Mouse (Mus musculus): Measurements from ENCODE around the gene Slc39a13.

The Slc39a13 gene

GRCm38 (mm10) chr2:91070076-91070800 lies at the start of gene Slc39a13:
Gene Slc39a13 (minus strand): TSS chr2:91070417.
- in situ Hi-C loops (cut with MseI, MboI) = no loop called here

DNA sequence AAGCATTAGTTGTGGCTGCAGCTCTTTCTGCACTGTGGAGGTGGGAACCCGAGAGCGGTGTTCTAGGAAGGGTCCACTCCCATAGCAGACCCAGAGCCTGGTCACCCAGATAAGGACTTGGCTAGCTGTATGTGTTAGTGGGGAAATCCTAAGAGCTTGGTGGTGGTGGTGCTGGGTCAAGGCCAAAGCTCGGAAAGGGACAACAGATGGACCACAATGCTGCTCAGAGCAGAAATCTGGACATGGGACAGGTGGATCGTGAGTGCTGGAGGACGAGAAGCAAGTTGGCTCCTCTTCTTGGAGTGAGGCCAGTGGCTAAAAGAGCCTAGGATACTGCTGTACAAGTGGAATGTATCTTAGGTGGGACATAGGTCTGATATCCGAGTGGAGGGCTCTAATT lies 49.3 kb upstream of the Slc39a13 start:
- in situ Hi-C loops (cut with MseI, MboI) = loop anchor here (5.0 to 10.0 kb wide), 2 partner anchors 68 to 115 kb away; partner anchors contain the start of gene Ddb2 (in 1 of the 2)

DNA sequence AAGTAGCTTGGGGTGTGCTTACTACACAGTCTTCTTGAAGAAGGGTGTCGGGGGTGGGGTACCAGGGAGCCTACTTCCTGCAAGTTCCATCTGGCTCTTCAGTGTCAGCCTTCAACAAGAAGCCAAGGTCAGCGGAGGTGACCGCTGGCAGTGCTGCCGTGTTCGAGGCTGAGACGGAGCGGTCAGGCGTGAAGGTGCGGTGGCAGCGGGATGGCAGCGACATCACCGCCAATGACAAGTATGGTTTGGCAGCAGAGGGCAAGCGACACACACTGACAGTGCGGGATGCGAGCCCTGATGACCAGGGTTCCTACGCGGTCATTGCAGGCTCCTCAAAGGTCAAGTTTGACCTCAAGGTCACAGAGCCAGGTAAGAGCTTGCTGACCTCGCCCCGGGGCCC lies 48.8 kb upstream of the Slc39a13 start:
- in situ Hi-C loops (cut with MseI, MboI) = loop anchor here (5.0 to 10.0 kb wide), 2 partner anchors 68 to 116 kb away; partner anchors contain the start of gene Ddb2 (in 1 of the 2)

GRCm38 (mm10) chr2:91118647-91119046 lies 48.4 kb upstream of the Slc39a13 start:
- in situ Hi-C loops (cut with MseI, MboI) = loop anchor here (5.0 to 10.0 kb wide), 2 partner anchors 69 to 116 kb away; partner anchors contain the start of gene Ddb2 (in 1 of the 2)

DNA sequence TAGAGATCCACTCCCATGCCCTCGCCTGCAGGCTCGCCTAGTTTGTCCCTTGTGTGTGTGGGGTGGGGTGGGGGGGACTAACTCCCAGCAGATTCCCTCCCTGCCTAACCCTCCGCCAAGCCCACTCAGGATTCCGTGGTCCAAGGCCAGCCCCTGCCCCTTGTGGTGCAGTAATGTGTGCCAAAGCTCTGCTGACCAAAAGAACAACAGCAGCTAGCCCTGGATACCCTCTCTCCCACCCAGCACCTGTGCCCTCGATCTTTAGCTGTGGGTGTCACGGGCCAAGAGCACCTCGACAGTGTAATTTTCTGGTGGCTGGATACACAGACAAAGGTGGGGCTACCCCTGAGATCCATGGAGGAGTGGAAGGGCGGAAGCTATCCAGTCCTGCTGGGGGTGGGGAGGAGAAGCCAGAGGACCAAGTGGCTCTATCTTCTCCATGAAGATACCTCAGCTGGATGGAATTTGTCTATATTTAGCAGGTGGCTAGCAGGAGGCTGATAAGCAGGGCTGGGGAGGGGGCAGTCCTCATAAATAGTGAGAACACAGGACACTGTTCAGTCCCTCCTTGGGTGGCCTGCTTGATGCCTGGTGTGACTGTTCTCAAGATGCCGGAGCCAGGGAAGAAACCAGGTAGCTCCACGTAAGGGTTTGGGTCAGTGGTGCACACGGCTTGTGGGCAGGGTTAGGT lies 47.5 kb upstream of the Slc39a13 start, which contains the start of gene Mybpc3:
Gene Mybpc3, plus strand, starts transcription at position 560 of the 691 bp plus-strand sequence.
- in situ Hi-C loops (cut with MseI, MboI) = loop anchor here (5.0 to 10.0 kb wide), 2 partner anchors 70 to 117 kb away; partner anchors contain the start of gene Ddb2 (in 1 of the 2)

GRCm38 (mm10) chr2:91116842-91117241 lies 46.6 kb upstream of the Slc39a13 start:
- in situ Hi-C loops (cut with MseI, MboI) = loop anchor here (5.0 to 10.0 kb wide), 2 partner anchors 70 to 118 kb away; partner anchors contain the start of gene Ddb2 (in 1 of the 2)

GRCm38 (mm10) chr2:91115578-91115970 lies 45.4 kb upstream of the Slc39a13 start:
- in situ Hi-C loops (cut with MseI, MboI) = loop anchor here (5.0 to 10.0 kb wide), 2 partner anchors 72 to 119 kb away; partner anchors contain the start of gene Ddb2 (in 1 of the 2)

GRCm38 (mm10) chr2:91114781-91115577 lies 44.8 kb upstream of the Slc39a13 start:
- in situ Hi-C loops (cut with MseI, MboI) = loop anchor here (5.0 to 10.0 kb wide), 2 partner anchors 72 to 120 kb away; partner anchors contain the start of gene Ddb2 (in 1 of the 2)

DNA sequence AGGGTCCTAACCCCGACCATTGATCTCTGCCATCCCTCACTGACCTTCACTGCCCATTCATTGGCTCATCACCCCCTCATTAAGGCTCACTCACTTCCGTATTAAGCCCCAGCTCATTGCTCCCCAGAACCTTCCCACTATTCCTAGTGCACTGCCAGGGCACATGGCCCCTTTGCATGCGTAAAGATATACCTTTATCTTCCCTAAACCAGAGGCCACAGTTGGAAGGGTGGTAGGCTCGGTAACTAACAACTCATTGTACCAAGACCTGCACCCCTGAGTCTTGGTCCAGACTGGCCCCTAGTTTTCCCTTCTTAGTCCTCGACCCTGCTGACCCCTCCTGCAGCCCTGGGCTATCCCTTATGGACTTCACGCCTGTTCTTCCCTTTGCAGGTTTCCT lies 43.6 kb upstream of the Slc39a13 start:
- in situ Hi-C loops (cut with MseI, MboI) = loop anchor here in 1 of 2 experiments (10.0 kb wide), 1 partner anchor 121 kb away; the partner anchor contains the start of gene Ddb2

- in situ Hi-C loops (cut with MseI, MboI) = loop anchor here in 1 of 2 experiments (10.0 kb wide), 1 partner anchor 121 kb away; the partner anchor contains the start of gene Ddb2
Measured at GRCm38 (mm10) chr2:91113334-91113733, 43.1 kb upstream of the Slc39a13 start.

- in situ Hi-C loops (cut with MseI, MboI) = loop anchor here in 1 of 2 experiments (10.0 kb wide), 1 partner anchor 122 kb away; the partner anchor contains the start of gene Ddb2
Measured at GRCm38 (mm10) chr2:91112491-91112890, 42.3 kb upstream of the Slc39a13 start.

DNA sequence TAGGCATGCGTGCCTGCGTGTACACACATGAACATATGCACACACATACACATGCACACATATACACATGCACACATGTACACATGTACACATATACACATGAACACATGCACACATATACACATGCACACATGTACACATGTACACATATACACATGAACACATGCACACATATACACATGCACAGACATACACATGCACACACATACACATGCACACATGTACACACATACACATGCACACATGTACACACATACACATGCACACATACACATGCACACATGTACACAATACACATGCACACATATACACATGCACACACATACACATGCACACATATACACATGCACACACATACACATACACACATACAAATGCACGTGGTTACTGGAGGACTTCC lies 41.6 kb upstream of the Slc39a13 start:
- in situ Hi-C loops (cut with MseI, MboI) = loop anchor here in 1 of 2 experiments (10.0 kb wide), 1 partner anchor 123 kb away; the partner anchor contains the start of gene Ddb2

DNA sequence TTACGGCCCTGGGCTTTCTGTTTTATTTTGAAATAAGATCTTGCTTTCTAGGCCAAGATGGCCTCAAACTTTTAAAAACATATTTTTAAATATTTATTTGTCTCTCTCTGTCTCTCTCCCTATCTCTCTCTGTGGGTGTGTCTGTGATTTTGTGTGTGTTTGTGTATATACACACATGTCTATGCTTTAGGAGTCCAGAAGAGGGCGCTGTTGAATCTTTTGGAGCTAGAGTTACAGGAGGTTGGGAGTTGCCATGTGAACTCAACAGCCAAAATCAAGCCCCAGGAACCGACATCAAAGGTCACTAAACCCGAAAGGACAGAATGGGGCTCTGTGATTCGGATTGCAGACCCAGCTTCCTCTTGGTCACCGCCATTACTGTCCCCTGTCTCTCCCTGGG lies 40.2 kb upstream of the Slc39a13 start:
- in situ Hi-C loops (cut with MseI, MboI) = loop anchor here in 1 of 2 experiments (10.0 kb wide), 1 partner anchor 124 kb away; the partner anchor contains the start of gene Ddb2

DNA sequence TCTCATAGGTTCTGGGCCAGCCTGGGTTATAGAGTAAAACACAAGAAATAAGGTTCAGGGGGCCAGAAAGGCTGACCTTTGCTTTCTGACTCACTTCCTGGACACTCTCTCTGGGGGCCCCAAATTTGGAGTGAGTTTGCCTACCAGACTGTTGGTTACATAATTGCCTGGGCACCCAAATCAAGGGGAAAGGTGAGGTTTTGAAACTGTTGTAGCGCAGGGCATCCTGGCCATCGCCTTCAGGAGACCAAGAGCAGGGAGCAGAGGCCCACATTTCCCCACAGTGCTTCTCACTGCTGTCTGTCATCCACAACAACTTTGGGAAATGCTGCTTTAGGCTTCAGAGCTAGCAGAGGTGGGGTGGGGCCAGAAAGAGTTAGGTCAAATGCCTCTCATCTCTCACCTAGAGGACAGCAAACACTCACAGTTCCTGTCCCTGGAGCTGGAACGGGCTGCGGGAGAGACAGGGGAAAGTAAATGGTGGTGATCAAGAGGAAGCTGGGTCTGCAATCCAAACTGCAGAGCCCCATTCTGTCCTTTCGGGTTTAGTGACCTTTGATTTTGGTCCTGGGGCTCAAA lies 39.7 kb upstream of the Slc39a13 start:
- in situ Hi-C loops (cut with MseI, MboI) = loop anchor here in 1 of 2 experiments (10.0 kb wide), 1 partner anchor 125 kb away; the partner anchor contains the start of gene Ddb2

DNA sequence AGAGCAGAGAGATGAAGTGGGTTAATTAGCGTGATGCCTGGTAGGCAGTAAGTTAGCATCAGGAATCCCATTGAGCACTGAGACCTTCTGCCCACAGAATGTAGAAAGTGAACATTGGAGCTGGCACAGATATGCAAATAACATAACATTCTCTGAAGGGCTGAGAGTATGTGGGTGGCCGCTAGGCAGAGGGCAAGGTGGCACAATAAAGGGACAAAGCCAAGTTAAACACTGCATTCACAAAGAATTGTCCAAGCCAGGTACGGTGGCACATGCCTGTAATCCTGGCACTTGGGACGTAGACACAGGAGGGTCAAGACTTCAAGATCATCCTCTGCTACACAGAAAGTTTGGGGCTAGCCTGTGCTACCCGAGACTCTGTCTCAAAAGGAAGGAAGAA lies 39.0 kb upstream of the Slc39a13 start:
- in situ Hi-C loops (cut with MseI, MboI) = no loop called here

GRCm38 (mm10) chr2:91108156-91108555 lies 37.9 kb upstream of the Slc39a13 start:
- in situ Hi-C loops (cut with MseI, MboI) = no loop called here

DNA sequence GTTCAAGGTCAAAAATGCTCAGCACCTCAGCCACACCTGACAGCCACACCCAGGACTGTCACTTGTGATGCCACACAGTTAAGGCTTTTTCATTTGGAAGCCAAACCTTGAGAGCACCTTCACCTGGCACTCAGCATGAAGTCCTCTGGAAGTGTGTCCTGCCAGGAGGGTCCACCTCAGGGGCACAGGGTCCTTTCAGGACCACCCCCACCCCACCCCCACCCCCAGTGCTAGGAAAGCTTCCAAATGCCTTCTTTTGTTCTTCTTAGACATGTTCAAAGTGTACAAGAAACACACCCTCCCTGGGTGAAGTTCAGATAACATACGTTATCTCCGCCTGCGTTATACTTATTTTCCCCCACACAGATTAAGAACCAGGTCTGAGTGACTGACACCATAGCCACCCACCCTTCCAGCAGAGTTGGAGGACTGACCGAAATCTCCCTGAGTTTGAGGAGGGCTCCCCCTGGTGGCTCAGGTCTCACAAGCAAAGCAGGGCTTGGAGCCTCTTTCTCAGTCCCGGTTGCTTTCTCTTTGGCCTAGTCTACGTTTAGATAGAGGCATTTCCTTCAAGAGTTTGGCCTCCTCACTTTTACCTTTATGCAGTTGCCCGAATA lies 31.0 kb upstream of the Slc39a13 start:
- in situ Hi-C loops (cut with MseI, MboI) = no loop called here

GRCm38 (mm10) chr2:91098156-91098555 lies 27.9 kb upstream of the Slc39a13 start:
- in situ Hi-C loops (cut with MseI, MboI) = no loop called here

- in situ Hi-C loops (cut with MseI, MboI) = no loop called here
Measured at GRCm38 (mm10) chr2:91097015-91097414, 26.8 kb upstream of the Slc39a13 start.

DNA sequence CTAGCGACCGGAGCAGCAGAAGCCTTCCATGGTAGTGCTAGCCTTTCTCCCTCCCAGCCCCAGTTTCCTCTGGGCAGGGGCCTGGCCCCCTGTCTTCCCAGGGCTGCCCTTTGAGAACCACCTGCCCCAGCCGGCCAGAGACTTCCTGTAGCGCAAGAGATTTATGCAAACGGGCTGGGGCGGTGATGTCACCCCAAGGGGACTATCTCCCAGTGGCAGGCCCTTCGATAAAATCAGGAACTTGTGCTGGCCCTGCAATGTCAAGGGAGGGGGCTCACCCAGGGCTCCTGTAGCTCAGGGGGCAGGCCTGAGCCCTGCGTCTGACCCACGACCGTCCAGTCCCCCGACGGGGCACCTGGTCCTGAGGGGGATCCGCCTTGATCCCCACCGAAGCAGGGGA lies 26.3 kb upstream of the Slc39a13 start:
- in situ Hi-C loops (cut with MseI, MboI) = no loop called here
